Mouse (Mus musculus): Measurements from ENCODE around the gene Prrx2. TPM values are rescaled to one million over a fixed set of nuclear protein-coding genes. Genes with fewer than 3 reads are reported as not detected.

Prrx2 gene
- polyA plus RNA-seq, 1 experiment from 2014 or later: 47.0 TPM

DNA sequence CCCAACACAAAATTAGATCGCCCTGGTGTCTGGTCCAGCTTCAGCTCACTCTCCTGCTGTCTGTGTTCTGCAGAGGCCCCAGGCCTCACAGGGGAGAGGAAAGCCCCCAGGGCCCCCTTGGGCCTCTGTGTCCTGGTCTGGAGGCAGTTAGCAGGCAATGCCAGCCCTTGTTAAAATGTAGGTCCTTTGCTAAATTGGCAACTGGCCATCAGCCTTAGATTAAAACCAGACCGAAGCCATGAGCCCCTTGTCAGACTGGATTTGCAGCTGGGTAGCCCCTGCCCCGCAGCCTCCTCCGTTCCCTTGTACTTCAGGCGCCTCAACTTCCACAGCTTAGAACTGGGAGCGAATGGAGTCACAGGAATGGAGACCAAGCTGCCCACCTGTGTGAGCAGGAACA is 37.9 kb downstream of the Prrx2 start:
- no peak overlapping the region for H3K4me3 ChIP-seq (ENCODE audit: control insufficient read depth in 1 of 2, insufficient read depth in 1 of 2, low read depth in 1 of 2, low read length in 2 of 2)
- ATAC-seq (ENCODE audit: insufficient number of reproducible peaks, insufficient read depth, low FRiP score, low read depth): no peak
- WGBS: 44% methylated on average over 6 of the region's 6 CpGs
- H3K9me3 ChIP-seq (ENCODE audit: control insufficient read depth, low read length): no peaks in the 10 kb centered on the region
- H3K27me3 ChIP-seq (ENCODE audit: control insufficient read depth, insufficient read depth, low read length): no peaks in the 10 kb centered on the region
- peak overlapping the region; percentile 59 to 74 for H3K27ac ChIP-seq (replicated peaks in 1 of 2; ENCODE audit: control insufficient read depth in 1 of 2, insufficient read depth in 1 of 2, low read depth in 2 of 2, low read length in 2 of 2)
- H3K9ac ChIP-seq (ENCODE audit: low read length): peak overlapping the region; percentile 27; the same call in 1 of the 2 replicates
- no peaks in the 10 kb centered on the region for H3K36me3 ChIP-seq (ENCODE audit: control insufficient read depth, insufficient read depth, low read length)
- H3K4me2 ChIP-seq (ENCODE audit: low read length): no peak overlapping the region
- H3K4me1 ChIP-seq (ENCODE audit: control insufficient read depth in 2 of 2, insufficient read depth in 2 of 2, low read length in 2 of 2): peaks cover 32 to 42% of the 10 kb centered on the region in 2 experiments

- Histone ChIP-seq H3K4me2 (ENCODE audit: low read length) (0 out of 2 replicates have a peak overlapping the region, but pooled peaks have one; percentile 3), H3K9ac (ENCODE audit: low read length) (no peak overlapping the region), H3K4me3 (ENCODE audit: control insufficient read depth in 1 of 2, insufficient read depth in 1 of 2, low read depth in 1 of 2, low read length in 2 of 2) (no peak overlapping the region), H3K9me3 (ENCODE audit: control insufficient read depth, low read length) (no peaks in the 10 kb centered on the region), H3K4me1 (ENCODE audit: control insufficient read depth in 2 of 2, insufficient read depth in 2 of 2, low read length in 2 of 2) (peaks cover 32 to 42% of the 10 kb centered on the region in 2 experiments), H3K36me3 (ENCODE audit: control insufficient read depth, insufficient read depth, low read length) (peaks cover 16% of the 10 kb centered on the region), H3K27ac (replicated peaks in 1 of 2; ENCODE audit: control insufficient read depth in 1 of 2, insufficient read depth in 1 of 2, low read depth in 2 of 2, low read length in 2 of 2) (peak overlapping the region; percentile 58 to 61; a peak in 3 of 4 replicates), H3K27me3 (ENCODE audit: control insufficient read depth, insufficient read depth, low read length) (no peaks in the 10 kb centered on the region)
- no peak for ATAC-seq (ENCODE audit: insufficient number of reproducible peaks, insufficient read depth, low FRiP score, low read depth)
- 39% methylated on average over 10 of the region's 10 CpGs for WGBS
Measured at GRCm38 (mm10) chr2:30874445-30874844, 39.7 kb downstream of the Prrx2 start.

DNA sequence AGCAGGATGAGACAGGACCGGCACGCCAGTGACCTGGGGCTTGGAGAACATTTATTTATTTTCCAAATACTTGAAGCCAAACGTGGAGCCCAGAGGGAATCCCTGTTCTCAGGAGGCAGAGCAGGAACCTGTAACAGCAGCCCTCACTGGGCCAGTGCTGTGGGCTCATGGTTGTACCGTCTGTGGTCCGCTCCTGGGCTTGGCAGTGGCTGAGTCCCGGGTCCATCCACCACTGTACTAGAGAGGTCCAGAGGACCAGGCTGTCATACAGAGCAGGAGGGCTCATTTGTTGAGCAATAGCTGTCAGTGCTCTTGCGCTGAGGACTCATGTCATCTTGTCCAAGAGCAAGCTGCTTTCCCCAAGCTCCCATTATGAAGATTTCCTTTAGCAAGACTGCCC is 40.3 kb downstream of the Prrx2 start:
- Histone ChIP-seq H3K27me3 (ENCODE audit: control insufficient read depth, insufficient read depth, low read length) (no peaks in the 10 kb centered on the region), H3K4me1 (ENCODE audit: control insufficient read depth in 2 of 2, insufficient read depth in 2 of 2, low read length in 2 of 2) (peaks cover 32 to 42% of the 10 kb centered on the region in 2 experiments), H3K27ac (replicated peaks in 1 of 2; ENCODE audit: control insufficient read depth in 1 of 2, insufficient read depth in 1 of 2, low read depth in 2 of 2, low read length in 2 of 2) (peak overlapping the region in 1 of 2 experiments; percentile 61; a peak in 2 of 4 replicates), H3K36me3 (ENCODE audit: control insufficient read depth, insufficient read depth, low read length) (peaks cover 21% of the 10 kb centered on the region), H3K9me3 (ENCODE audit: control insufficient read depth, low read length) (no peaks in the 10 kb centered on the region), H3K4me3 (ENCODE audit: control insufficient read depth in 1 of 2, insufficient read depth in 1 of 2, low read depth in 1 of 2, low read length in 2 of 2) (no peak overlapping the region), H3K4me2 (ENCODE audit: low read length) (no peak overlapping the region), H3K9ac (ENCODE audit: low read length) (no peak overlapping the region)
- ATAC-seq (ENCODE audit: insufficient number of reproducible peaks, insufficient read depth, low FRiP score, low read depth): no peak
- WGBS: 73% methylated on average over 7 of the region's 7 CpGs

DNA sequence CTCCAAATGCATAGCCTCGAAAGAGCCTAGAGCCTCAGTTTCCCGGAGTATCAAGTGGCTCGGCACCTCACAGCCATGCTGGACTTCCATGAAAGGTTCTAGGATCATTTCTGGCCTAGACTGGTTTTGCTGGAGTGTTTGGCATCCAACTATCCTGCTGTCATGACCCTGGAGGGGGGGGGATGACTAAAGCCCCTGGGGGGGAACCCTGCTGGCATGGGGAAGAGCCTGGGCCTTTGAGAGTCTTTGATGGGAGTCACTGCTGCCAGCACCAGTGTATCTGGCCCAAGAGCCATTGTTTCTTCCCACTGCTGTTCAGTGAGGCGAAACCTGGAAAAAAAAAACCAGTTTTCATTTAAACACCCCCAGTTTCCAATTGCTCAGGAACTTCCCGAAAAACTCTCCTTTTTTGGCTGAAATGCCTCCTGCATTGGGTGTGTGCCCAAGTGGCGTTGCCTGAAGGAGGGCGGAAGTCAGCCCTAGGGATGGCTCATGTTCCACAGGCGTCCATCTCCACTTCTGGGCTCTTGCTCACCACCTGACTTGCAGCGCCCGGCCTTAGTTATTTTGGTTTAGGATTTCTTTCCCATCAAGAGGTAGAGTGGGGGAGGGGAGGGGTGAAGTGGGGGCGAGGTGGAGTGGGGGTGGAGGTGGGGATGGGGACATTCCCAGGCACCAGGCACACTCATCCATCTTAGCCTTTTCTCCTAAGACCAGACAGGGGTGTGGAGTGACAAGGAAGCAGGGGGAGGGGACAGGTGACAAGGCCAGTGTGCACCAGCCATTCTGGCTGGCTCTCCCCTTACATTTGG is 41.1 kb downstream of the Prrx2 start:
- Histone ChIP-seq H3K27ac (replicated peaks in 1 of 2; ENCODE audit: control insufficient read depth in 1 of 2, insufficient read depth in 1 of 2, low read depth in 2 of 2, low read length in 2 of 2) (peak overlapping the region in 1 of 2 experiments; percentile 57; a peak in 2 of 4 replicates), H3K9me3 (ENCODE audit: control insufficient read depth, low read length) (no peaks in the 10 kb centered on the region), H3K4me3 (ENCODE audit: control insufficient read depth in 1 of 2, insufficient read depth in 1 of 2, low read depth in 1 of 2, low read length in 2 of 2) (no peak overlapping the region), H3K4me1 (ENCODE audit: control insufficient read depth in 2 of 2, insufficient read depth in 2 of 2, low read length in 2 of 2) (peaks cover 32 to 42% of the 10 kb centered on the region in 2 experiments), H3K36me3 (ENCODE audit: control insufficient read depth, insufficient read depth, low read length) (peaks cover 29% of the 10 kb centered on the region), H3K9ac (ENCODE audit: low read length) (no peak overlapping the region), H3K4me2 (ENCODE audit: low read length) (no peak overlapping the region), H3K27me3 (ENCODE audit: control insufficient read depth, insufficient read depth, low read length) (no peaks in the 10 kb centered on the region)
- 55% methylated on average over 11 of the region's 11 CpGs for WGBS
- ATAC-seq (ENCODE audit: insufficient number of reproducible peaks, insufficient read depth, low FRiP score, low read depth): no peak

GRCm38 (mm10) chr2:30879481-30879880 is 44.7 kb downstream of the Prrx2 start:
- H3K9me3 ChIP-seq (ENCODE audit: control insufficient read depth, low read length): no peaks in the 10 kb centered on the region
- H3K4me1 ChIP-seq (ENCODE audit: control insufficient read depth in 2 of 2, insufficient read depth in 2 of 2, low read length in 2 of 2): peaks cover 18 to 19% of the 10 kb centered on the region in 2 experiments
- H3K27me3 ChIP-seq (ENCODE audit: control insufficient read depth, insufficient read depth, low read length): no peaks in the 10 kb centered on the region
- H3K4me3 ChIP-seq (ENCODE audit: control insufficient read depth in 1 of 2, insufficient read depth in 1 of 2, low read depth in 1 of 2, low read length in 2 of 2): no peak overlapping the region
- no peak overlapping the region for H3K4me2 ChIP-seq (ENCODE audit: low read length)
- no peak for ATAC-seq (ENCODE audit: insufficient number of reproducible peaks, insufficient read depth, low FRiP score, low read depth)
- no peak overlapping the region for H3K9ac ChIP-seq (ENCODE audit: low read length)
- WGBS: 93% methylated on average over 15 of the region's 15 CpGs
- peaks cover 41% of the 10 kb centered on the region for H3K36me3 ChIP-seq (ENCODE audit: control insufficient read depth, insufficient read depth, low read length)
- no peak overlapping the region for H3K27ac ChIP-seq (replicated peaks in 1 of 2; ENCODE audit: control insufficient read depth in 1 of 2, insufficient read depth in 1 of 2, low read depth in 2 of 2, low read length in 2 of 2)

DNA sequence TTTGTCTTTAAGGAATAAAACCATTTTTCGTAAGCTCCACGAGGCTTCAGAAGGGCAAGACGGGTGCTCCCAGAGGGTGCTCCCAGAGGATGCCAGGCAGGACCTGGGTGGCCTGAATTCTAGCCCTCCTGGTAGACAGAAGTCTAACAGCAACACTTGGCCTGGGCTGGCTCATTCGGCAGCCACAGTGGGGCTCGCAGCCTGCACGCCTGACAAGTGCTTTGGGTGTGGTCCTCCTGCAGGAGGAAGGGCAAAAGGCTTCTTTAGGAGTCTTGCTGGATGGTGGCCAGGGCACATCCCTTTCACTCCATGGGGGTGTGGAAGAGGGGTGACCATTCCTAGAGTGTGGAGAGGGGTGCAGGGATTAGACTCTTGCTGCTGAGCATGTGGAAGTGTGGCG is 46.4 kb downstream of the Prrx2 start:
- H3K36me3 ChIP-seq (ENCODE audit: control insufficient read depth, insufficient read depth, low read length): peaks cover 48% of the 10 kb centered on the region
- peaks cover 2 to 3% of the 10 kb centered on the region in 2 experiments for H3K4me1 ChIP-seq (ENCODE audit: control insufficient read depth in 2 of 2, insufficient read depth in 2 of 2, low read length in 2 of 2)
- H3K4me2 ChIP-seq (ENCODE audit: low read length): no peak overlapping the region
- H3K9me3 ChIP-seq (ENCODE audit: control insufficient read depth, low read length): peaks cover 4% of the 10 kb centered on the region; the same call in 1 of the 2 replicates
- ATAC-seq (ENCODE audit: insufficient number of reproducible peaks, insufficient read depth, low FRiP score, low read depth): no peak
- H3K27ac ChIP-seq (replicated peaks in 1 of 2; ENCODE audit: control insufficient read depth in 1 of 2, insufficient read depth in 1 of 2, low read depth in 2 of 2, low read length in 2 of 2): no peak overlapping the region
- H3K27me3 ChIP-seq (ENCODE audit: control insufficient read depth, insufficient read depth, low read length): no peaks in the 10 kb centered on the region
- H3K4me3 ChIP-seq (ENCODE audit: control insufficient read depth in 1 of 2, insufficient read depth in 1 of 2, low read depth in 1 of 2, low read length in 2 of 2): no peak overlapping the region
- WGBS: 85% methylated on average over 7 of the region's 7 CpGs
- H3K9ac ChIP-seq (ENCODE audit: low read length): no peak overlapping the region

DNA sequence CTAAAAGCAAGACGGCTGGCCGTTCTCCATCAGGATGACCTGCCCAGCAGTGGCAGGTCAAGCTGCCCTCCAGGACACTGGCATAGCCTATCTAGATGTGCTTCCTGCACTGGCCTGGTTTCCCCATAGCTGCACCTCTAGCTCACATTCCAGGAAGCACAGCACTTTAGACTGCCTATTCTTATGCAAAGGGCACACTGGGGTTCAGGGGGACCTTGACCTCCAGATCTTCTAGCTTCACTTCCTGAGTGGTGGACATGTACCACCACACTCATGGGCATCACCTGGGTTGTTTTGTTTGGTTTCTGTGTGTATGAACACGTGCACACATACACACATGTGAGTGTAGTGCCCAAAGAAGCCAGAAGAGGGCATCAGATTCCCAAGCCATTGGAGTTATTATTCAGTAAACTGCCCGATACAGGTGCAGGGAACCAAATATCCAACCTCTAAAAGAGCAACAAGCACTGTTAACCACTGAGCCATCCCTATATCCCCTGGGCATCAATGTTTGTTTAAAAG is 50.1 kb downstream of the Prrx2 start:
- peaks cover 4% of the 10 kb centered on the region; the same call in 1 of the 2 replicates for H3K9me3 ChIP-seq (ENCODE audit: control insufficient read depth, low read length)
- H3K27me3 ChIP-seq (ENCODE audit: control insufficient read depth, insufficient read depth, low read length): no peaks in the 10 kb centered on the region
- H3K4me3 ChIP-seq (ENCODE audit: control insufficient read depth in 1 of 2, insufficient read depth in 1 of 2, low read depth in 1 of 2, low read length in 2 of 2): no peak overlapping the region
- no peak overlapping the region for H3K27ac ChIP-seq (replicated peaks in 1 of 2; ENCODE audit: control insufficient read depth in 1 of 2, insufficient read depth in 1 of 2, low read depth in 2 of 2, low read length in 2 of 2)
- WGBS: 93% methylated on average over 4 of the region's 4 CpGs
- H3K4me2 ChIP-seq (ENCODE audit: low read length): no peak overlapping the region
- H3K36me3 ChIP-seq (ENCODE audit: control insufficient read depth, insufficient read depth, low read length): peaks cover 27% of the 10 kb centered on the region
- no peak for ATAC-seq (ENCODE audit: insufficient number of reproducible peaks, insufficient read depth, low FRiP score, low read depth)
- H3K9ac ChIP-seq (ENCODE audit: low read length): no peak overlapping the region
- H3K4me1 ChIP-seq (ENCODE audit: control insufficient read depth in 2 of 2, insufficient read depth in 2 of 2, low read length in 2 of 2): no peaks in the 10 kb centered on the region; a peak in 1 of 4 replicates
